Mouse (Mus musculus) bone marrow, adult 2 months (tissue): Measurements from ENCODE around the gene Gm21958. TPM values are rescaled to one million over a fixed set of nuclear protein-coding genes. Genes with fewer than 3 reads are reported as not detected.
A peak's percentile ranks its signal among the peaks of the same experiment; 100 is the strongest.

Experiments used
- H3K27ac ChIP-seq: fragments of 200-500 bp; 2 replicates; pipeline ENCODE4 v1.5.1; 2012; ENCODE audit warnings: low read depth, mild to moderate bottlenecking, control low read depth, inconsistent platforms, low read length; ENCODE audit not compliant: control insufficient read depth, poor library complexity, insufficient read depth
- H3K4me1 ChIP-seq: fragments of 200-500 bp; 2 replicates; pipeline ENCODE4 v1.6.1; 2011; ENCODE audit warnings: low read length; ENCODE audit not compliant: control insufficient read depth, insufficient read depth
- H3K4me3 ChIP-seq: fragments of 200-500 bp; replicated peaks from 2 replicates; pipeline ENCODE3; 2011; ENCODE audit warnings: mild to moderate bottlenecking, low read depth, low read length, control low read depth; ENCODE audit not compliant: control insufficient read depth
- CTCF ChIP-seq: fragments of 200-500 bp; IDR thresholded peaks from 2 replicates; pipeline ENCODE4 v1.5.1; 2011; ENCODE audit warnings: low read length, control low read depth; ENCODE audit not compliant: control insufficient read depth, insufficient read depth
- POLR2A ChIP-seq: fragments of 200-500 bp; IDR thresholded peaks from 2 replicates; pipeline ENCODE4 v1.6.1; 2011; ENCODE audit warnings: low read depth, mild to moderate bottlenecking, control low read depth, low read length, borderline replicate concordance; ENCODE audit not compliant: control insufficient read depth
- WGBS: fragments of 180-500 bp; shearing (Covaris S2); methylation state at CpG from one replicate; pipeline ENCODE4 v1.1.7; 2018; 5-methylcytosine and 5-hydroxymethylcytosine counted together
- polyA plus RNA-seq: library from polyadenylated mRNA; stranded (reverse); fragments of >200 nt; gene quantifications from 2 replicates; pipeline ENCODE4 v1.2.4, GENCODE M21; 2011; ENCODE audit warnings: low replicate concordance; ENCODE audit not compliant: missing spikeins, insufficient read depth, insufficient read length

Gm21958 gene
- polyA plus RNA-seq, 1 experiment, result not detected

- no peaks in the 10 kb centered on the region; the same call in 1 of the 2 replicates for H3K4me1 ChIP-seq
- WGBS, result 91% methylated on average over 8 of the region's 8 CpGs
- no peak for TF ChIP-seq CTCF
- no peak for TF ChIP-seq POLR2A
- no peak overlapping the region for H3K4me3 ChIP-seq
- no peak overlapping the region for H3K27ac ChIP-seq
These were observed 17.5 kb upstream of the Gm21958 start for GRCm38 (mm10) chr3:54731626-54732150.

GRCm38 (mm10) chr3:54728100-54728499 is 13.9 kb upstream of the Gm21958 start:
- Histone ChIP-seq H3K4me3 (no peak overlapping the region), H3K4me1 (no peaks in the 10 kb centered on the region; the same call in 1 of the 2 replicates), H3K27ac (no peak overlapping the region)
- WGBS, result 90% methylated on average over 6 of the region's 6 CpGs
- no peak for TF ChIP-seq CTCF
- no peak for TF ChIP-seq POLR2A

GRCm38 (mm10) chr3:54727588-54727987 is 13.4 kb upstream of the Gm21958 start:
- H3K4me3 ChIP-seq, result no peak overlapping the region
- no peaks in the 10 kb centered on the region; the same call in 1 of the 2 replicates for H3K4me1 ChIP-seq
- H3K27ac ChIP-seq, result no peak overlapping the region
- WGBS, result 98% methylated on average over 2 of the region's 2 CpGs
- TF ChIP-seq CTCF (no peak), POLR2A (no peak)

DNA sequence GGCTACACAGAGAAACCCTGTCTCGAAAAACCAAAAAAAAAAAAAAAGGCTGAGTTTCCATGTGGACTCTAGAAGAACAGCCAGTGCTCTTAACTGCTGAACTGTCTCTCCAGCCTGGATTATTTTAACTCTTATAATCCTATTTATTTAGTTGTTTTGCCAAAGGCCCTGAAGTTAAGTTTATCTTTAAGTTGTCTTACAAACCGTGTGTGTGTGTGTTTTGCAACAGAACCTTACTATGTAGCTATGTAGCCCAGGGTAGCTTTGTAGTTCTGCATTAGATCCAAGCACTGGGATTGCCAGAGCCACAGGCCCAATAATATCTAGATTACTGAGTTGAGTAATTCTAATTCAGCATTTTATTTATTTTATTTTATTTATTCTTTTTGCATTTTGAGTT is 11.2 kb upstream of the Gm21958 start:
- H3K4me3 ChIP-seq, result no peak overlapping the region
- H3K27ac ChIP-seq, result no peak overlapping the region
- H3K4me1 ChIP-seq, result no peaks in the 10 kb centered on the region; the same call in 1 of the 2 replicates
- TF ChIP-seq POLR2A, result no peak
- no peak for TF ChIP-seq CTCF
- 68% methylated on average over 2 of the region's 2 CpGs for WGBS

DNA sequence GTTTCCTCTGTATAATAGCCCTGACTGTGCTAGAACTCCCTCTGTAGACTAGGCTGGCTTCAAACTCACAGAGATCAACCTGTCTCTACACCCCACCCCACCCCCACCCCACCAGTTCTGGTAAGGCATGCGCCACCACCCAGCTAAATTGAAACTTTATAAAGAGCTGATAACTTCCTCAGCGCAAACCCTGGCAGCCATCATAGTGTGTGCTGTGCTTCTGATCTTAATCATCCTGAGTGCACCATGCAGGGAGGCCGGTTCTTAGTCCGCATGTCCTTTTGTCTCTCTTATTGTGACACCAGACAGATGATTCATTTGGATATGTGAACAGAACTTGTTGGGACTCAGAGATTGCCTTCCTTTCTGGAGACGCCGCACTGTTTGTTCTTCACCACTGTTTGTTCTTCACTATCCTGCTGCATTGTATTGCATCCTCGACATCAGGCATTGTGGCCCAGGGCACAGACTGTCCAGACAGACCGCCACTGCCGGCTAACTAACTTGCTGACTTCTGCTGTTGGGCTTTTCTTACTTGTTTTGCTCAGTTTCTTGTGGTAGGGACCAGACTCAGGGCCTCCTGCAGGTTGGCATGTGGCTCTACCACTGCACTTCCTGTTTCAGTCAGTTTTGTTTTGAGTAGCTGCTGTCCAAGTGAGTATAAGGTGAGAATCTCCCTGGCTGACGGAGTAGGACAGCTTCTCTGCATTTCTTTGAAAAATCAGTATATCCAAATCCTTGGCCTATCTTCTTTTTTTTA is 9.8 kb upstream of the Gm21958 start:
- Histone ChIP-seq H3K4me1 (no peaks in the 10 kb centered on the region; the same call in 1 of the 2 replicates), H3K27ac (peak overlapping the region; percentile 80; the same call in 1 of the 2 replicates), H3K4me3 (no peak overlapping the region)
- WGBS, result 42% methylated on average over 10 of the region's 10 CpGs
- TF ChIP-seq CTCF, result peak; percentile 9; the same call in 1 of the 2 replicates
- no peak for TF ChIP-seq POLR2A

DNA sequence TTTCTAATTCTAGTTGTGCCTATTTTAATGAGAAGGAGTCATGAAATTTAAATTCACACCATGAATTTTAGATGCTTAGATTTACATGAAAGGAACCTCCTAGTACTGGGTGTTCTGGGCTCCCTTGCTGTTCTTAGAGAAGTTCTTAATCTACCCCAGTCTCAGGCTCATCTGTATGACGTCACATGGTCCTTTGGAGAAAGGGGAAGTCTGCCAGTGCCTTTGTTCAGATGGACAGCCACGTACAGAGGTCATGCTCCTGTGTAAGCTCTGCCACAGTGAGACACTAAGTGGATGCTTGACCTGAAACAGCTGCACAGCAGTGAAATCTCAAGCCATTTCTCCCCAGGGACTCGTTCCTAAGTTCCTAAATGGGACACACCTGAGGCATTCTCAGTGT is 4.8 kb upstream of the Gm21958 start:
- no peaks in the 10 kb centered on the region; the same call in 1 of the 2 replicates for H3K4me1 ChIP-seq
- no peak overlapping the region for H3K4me3 ChIP-seq
- TF ChIP-seq POLR2A, result no peak
- no peak for TF ChIP-seq CTCF
- 33% methylated on average over 3 of the region's 3 CpGs for WGBS
- no peak overlapping the region for H3K27ac ChIP-seq

DNA sequence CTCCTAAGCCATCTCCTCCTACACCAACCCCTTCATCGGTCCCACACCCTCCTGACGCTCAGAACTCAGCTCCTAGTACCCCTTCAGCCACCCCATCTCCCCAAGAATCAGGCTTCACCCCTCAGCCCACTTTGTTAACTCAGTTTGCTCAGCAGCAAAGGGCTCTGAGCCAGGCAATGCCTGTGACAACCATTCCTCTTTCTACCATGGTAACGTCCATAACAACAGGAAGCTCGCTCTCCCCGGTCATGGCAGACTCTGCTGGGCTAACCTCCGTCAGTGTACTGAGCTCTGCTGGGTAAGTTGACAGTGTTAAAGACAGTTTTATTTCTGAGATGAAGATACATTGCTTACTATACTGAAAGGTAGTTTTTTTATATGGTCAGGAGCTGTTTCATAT is 3.2 kb upstream of the Gm21958 start:
- Histone ChIP-seq H3K4me1 (no peaks in the 10 kb centered on the region), H3K27ac (no peak overlapping the region), H3K4me3 (no peak overlapping the region)
- WGBS, result 88% methylated on average over 6 of the region's 6 CpGs
- TF ChIP-seq POLR2A, result no peak
- no peak for TF ChIP-seq CTCF

DNA sequence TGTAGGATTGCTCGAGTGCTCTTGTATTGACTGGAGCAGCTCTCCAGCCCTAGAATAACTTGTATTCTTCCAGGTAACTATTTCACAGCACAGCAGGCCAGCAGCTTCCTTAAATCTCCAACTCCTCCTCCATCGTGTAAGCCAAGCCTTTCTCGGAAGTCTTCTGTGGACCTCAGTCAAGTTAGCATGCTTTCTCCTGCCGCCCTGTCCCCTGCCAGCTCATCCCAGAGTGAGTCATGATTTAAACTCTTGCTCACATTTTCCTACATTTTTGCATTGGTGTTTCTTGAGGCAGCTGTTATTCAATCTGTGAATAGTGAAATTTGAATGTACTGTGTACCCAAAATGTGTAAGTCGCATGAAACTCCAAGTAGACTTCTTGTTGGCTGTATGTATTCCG is 1.3 kb upstream of the Gm21958 start:
- TF ChIP-seq CTCF, result no peak
- no peak for TF ChIP-seq POLR2A
- H3K27ac ChIP-seq, result no peak overlapping the region
- H3K4me3 ChIP-seq, result no peak overlapping the region
- WGBS, result 85% methylated on average over 6 of the region's 6 CpGs
- H3K4me1 ChIP-seq, result no peaks in the 10 kb centered on the region
